Mouse (Mus musculus) lung, postnatal 0 days (tissue): ENCODE measurements around the gene Tfcp2l1.
A peak's percentile ranks its signal among the peaks of the same experiment; 100 is the strongest.

ENCODE experiments used
- CTCF ChIP-seq: IDR thresholded peaks from 2 replicates; pipeline ENCODE4 v1.5.1; 2016; ENCODE audit warnings: antibody characterized with exemption, mild to moderate bottlenecking
- EP300 ChIP-seq: IDR thresholded peaks from 2 replicates; pipeline ENCODE4 v1.6.1; 2016; ENCODE audit warnings: antibody characterized with exemption, mild to moderate bottlenecking, control low read depth

DNA sequence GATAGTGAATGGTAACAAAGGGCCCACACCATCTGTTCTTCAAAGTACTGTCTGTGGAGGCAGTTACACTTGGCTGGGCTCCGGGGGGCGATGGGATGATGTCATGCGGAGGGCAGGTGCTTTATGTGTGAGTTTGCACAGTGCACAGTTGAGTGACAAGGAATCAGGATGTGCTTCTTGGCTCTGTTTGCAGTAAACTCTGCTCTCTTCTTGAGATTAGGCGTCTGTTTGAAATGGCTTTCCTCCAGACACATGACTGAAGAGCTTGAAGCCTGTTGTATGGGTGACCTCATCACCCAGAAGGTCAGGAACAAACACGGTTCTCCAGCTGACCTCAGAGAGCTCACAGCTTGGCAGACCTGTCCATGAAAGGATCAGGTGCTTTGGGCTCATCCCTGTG is 38.0 kb upstream of the Tfcp2l1 start:
- TF ChIP-seq EP300 (peak; percentile 60; the same call in 1 of the 2 replicates), CTCF (no peak)
